Mouse (Mus musculus): ENCODE measurements at regions not wholly inside any gene's neighbourhood (a gene's known extent, or its start where the extent isn't known, plus 50 kb on each side); places are given as distances from the start of the nearest gene placed in this dataset.

DNA sequence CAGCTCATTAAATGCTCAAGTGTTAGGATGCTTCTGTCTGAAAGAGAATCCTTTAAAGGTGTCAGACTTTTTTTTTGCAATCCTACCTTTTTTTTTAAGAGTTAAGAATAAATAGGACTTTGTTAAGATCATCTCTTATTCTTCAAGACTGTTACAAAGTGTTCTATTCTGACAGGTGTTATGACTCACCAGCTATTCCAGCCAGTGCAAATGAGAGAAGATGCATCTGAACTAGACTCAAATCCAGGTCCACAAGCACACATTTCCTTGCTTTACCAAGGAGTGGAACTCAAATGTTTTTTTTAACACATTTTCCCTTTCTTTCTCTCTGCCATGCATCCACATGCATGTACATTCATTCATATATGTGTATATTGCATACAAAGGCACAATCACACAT is 98.4 kb upstream of the Atp10a start:
- TF ChIP-seq CTCF (IDR thresholded peaks at IDR 0.05; ENCODE audit: low read depth) (no peak), EP300 (IDR thresholded peaks at IDR 0.05; ENCODE audit: low read depth) (no peak)

Data from heart, postnatal 0 days (tissue).